Mouse (Mus musculus): ENCODE results near the gene Galnt7. TPM values are rescaled to one million over a fixed set of nuclear protein-coding genes. Genes with fewer than 3 reads are reported as not detected.
"Not testable (repeated sequence)": the region's sequence is repeated elsewhere in the genome, so short reads cannot be mapped to it uniquely, and the experiment has no call there.

Gene Galnt7
- total RNA-seq, 2 experiments from 2014 or later: 9.6 to 12.6 TPM

DNA sequence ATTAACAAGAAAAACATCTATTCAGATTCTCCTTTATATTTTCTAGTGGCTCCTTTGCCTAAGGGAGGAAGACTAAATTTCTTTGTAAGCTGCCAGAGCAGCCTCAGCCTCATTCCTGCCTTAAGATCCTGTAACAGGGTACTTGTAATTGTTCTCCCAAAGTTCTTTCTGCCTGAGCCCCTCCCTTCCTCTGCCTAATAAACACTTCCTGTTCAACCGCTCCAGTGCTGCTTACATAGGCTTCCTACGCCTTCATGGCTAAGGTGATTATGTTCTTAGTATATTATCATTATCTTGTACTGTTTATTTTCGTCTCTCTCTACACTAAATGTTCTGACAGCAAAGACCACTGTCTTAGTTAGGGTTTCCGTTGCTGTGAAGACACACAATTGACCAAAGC lies 144.2 kb downstream of the Galnt7 start:
- H3K4me3 ChIP-seq: no peak overlapping the region
- no peak for DNase-seq (ENCODE audit: extremely low spot score in 1 of 2, low spot score in 2 of 2)
- intact Hi-C loops (cut with DNase I): no loop called here
- no peak overlapping the region for H3K27ac ChIP-seq
- no peak for TF ChIP-seq CTCF (IDR thresholded peaks at IDR 0.05)

DNA sequence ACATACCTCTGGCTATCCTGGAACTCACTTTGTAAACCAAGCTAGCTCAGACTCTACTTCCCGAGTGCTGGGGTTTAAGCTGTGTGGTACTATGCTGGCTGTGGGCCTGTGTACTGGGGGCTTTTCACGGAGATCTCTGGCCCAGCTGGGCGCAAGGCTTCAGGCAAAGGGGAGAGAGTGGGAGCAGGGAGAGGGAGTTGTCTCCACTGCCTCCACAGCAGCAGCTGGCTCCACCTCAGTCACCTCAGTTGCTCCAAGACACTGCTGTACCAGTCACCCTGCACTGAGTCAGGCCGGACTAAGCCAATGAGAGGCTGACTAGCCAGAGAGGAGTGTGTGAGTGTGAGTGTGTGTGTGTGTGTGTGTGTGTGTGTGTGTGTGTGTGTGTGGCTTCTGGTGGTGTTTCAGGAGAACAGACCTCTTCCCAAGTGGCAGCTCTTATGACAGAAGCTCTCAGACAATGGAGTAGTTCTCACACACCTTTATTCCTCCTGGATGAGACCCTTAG lies 145.2 kb downstream of the Galnt7 start:
- intact Hi-C loops (cut with DNase I): no loop called here
- no peak for TF ChIP-seq CTCF (IDR thresholded peaks at IDR 0.05)
- no peak overlapping the region for H3K4me3 ChIP-seq
- no peak for DNase-seq (ENCODE audit: extremely low spot score in 1 of 2, low spot score in 2 of 2)
- H3K27ac ChIP-seq: no peak overlapping the region

DNA sequence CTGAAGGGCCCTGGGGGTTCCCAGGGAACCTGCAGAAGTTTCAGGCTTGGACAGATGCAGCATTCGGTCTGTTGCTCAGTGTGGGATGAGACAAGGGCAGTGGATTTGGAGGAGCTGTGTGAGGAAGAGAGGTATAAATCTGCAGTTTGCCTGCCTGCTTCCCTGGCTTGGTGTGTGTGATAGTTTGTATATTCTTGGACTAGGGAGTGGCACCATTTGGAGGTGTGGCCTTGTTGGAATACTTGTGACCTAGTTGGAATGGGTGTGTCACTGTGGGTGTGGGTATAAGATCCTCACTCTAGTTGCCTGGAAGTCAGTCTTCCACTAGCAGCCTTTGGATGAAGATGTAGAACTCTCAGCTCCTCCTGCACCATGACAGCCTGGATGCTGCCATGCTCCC lies 147.3 kb downstream of the Galnt7 start:
- DNase-seq (ENCODE audit: extremely low spot score in 1 of 2, low spot score in 2 of 2); H3K4me3 ChIP-seq; intact Hi-C loops (cut with DNase I); H3K27ac ChIP-seq: not testable (repeated sequence)

DNA sequence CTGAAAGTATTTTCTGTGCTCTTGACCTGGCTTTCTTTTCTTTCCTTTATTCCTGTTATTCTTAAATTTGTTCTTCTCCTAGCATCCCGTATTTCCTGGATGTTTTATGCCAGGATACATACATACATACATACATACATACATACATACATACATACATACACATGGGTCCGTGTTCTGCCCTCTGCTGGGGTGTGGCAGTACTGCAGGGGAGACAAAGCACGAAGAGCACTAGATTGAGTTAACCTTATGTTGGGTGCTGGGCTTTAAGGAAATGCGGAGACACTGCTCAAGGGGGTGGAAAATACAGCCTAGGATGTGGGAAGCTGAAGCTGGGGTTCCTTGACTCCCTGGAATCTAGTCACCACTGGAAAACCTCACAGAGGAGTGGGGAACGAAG lies 149.2 kb downstream of the Galnt7 start:
- Histone ChIP-seq H3K27ac (no peak overlapping the region), H3K4me3 (no peak overlapping the region)
- peak; percentile 46 to 65 for DNase-seq (ENCODE audit: extremely low spot score in 1 of 2, low spot score in 2 of 2)
- intact Hi-C loops (cut with DNase I): loop anchor here (1.0 kb wide), 1 partner anchor 74 kb away; no protein-coding TSS in a partner anchor
- peak; percentile 77 for TF ChIP-seq CTCF (IDR thresholded peaks at IDR 0.05)

DNA sequence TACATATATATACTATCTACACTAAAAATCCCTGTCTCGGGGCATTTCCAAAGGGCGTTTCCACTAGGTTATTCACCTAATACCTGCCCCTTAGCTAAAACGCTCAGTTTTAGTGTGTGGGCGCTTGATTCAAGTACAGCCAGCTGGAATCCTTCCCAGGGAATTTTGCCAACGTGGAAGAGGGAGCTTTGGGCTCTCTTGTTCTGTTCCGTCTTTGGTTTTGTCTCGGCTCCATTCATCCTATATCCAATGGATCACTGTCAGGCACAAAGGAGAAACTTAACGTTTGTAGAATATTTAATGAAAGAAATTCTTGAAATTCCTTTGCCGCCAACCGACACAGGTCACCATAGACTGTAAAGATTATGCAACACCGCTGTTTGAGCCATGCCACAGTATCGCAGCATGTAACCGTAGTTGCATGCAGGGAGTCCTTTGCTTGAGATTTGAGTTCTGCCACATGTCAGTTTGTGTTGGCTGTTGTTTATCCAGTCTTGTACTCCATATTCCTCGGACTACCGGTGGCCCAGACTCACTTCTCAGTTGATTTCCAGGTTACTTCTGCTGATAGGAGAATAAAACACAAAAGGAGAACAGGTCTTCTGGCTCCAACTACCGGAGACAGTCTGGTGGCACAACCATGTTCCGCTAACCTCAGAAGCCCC lies 153.9 kb downstream of the Galnt7 start:
- H3K4me3 ChIP-seq: peak overlapping the region; percentile 39
- intact Hi-C loops (cut with DNase I): no loop called here
- H3K27ac ChIP-seq: no peak overlapping the region
- no peak for TF ChIP-seq CTCF (IDR thresholded peaks at IDR 0.05)
- peak in 1 of 2 experiments; percentile 28 for DNase-seq (ENCODE audit: extremely low spot score in 1 of 2, low spot score in 2 of 2)

DNA sequence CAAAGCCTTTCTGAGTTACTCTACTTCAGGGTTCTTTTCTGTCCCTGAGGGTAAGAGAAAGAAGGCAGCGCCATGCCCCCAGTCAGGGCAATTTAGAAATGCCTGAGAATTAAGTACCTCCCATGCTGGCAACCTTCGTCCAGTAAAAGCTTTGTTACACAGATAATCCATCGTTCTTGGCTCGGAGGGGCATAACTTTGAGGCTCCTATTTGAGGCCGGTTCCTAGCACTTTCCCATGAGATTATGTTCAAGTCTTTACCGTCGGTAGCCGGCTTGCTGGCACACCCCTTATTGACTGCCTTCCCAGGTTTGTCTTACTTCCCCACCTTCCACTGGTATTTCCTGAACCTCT lies 154.4 kb downstream of the Galnt7 start:
- peak overlapping the region; percentile 39 for H3K4me3 ChIP-seq

DNA sequence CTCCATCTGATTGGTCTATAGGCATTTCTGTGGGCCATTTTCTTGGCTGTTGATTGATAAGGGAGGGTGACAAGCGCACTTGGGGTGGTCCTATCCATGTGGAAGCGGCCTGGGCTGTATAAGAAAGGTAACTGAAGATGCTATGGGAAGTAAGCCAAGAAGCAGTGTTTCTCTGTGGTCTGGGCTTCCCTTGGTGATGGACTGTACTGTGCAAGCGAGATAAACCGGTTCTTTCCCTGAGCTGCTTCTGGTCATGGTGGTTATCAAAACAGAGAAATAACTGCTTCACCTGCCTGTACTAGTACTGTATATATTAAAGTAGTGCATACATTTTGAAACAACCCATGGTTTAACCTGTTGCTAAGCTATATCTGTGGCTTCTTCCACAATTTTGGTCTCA lies 161.0 kb downstream of the Galnt7 start:
- intact Hi-C loops (cut with DNase I): no loop called here
- no peak for DNase-seq (ENCODE audit: extremely low spot score in 1 of 2, low spot score in 2 of 2)
- no peak for TF ChIP-seq CTCF (IDR thresholded peaks at IDR 0.05)
- Histone ChIP-seq H3K4me3 (no peak overlapping the region), H3K27ac (no peak overlapping the region)

More for the DNA sequence above, 154.4 kb downstream of the Galnt7 start:
- H3K27ac ChIP-seq: no peak overlapping the region
- TF ChIP-seq CTCF (IDR thresholded peaks at IDR 0.05): no peak
- no peak for DNase-seq (ENCODE audit: extremely low spot score in 1 of 2, low spot score in 2 of 2)
- intact Hi-C loops (cut with DNase I): no loop called here

DNA sequence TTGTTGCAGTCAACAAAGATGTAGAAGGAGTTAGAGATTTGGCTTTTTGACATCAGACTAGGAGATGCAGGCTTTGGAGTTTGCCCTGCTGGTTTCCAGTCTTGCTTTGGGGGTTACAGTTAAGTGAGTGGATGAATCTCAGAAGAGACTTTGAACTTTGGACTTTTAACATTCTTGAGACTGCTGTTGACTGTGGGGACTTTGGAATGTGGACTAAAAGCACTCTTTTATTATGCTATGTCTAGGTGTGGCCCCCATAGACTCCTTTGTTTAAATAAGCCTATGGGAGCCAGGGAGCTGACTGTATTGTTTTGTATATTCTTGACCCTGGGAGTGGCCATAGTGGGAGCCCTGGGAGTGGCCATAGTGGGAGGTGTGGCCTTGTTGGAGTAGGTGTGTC lies 162.9 kb downstream of the Galnt7 start:
- no peak for DNase-seq (ENCODE audit: extremely low spot score in 1 of 2, low spot score in 2 of 2)
- H3K4me3 ChIP-seq: no peak overlapping the region
- no peak overlapping the region for H3K27ac ChIP-seq
- TF ChIP-seq CTCF (IDR thresholded peaks at IDR 0.05): no peak
- intact Hi-C loops (cut with DNase I): no loop called here

DNA sequence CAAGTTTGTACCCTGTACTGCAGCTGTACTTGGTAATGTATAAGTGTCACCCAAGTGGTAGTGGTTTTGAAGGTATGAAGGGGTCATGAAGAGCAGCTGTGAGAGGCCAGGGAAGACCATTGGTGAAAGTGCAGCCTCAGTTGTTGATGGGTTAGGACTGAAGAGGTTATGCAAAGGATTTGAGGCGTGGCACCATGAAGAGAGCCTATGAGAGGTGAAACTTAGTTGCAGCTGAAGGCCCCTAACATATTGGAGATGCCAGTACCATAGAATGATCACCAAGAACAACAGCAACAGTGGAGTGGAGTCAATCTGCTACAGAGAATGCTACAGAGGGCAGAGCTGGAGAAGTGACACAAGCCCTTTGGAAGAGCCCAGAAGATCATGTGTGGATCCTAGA lies 163.5 kb downstream of the Galnt7 start:
- no peak for DNase-seq (ENCODE audit: extremely low spot score in 1 of 2, low spot score in 2 of 2)
- TF ChIP-seq CTCF (IDR thresholded peaks at IDR 0.05): no peak
- Histone ChIP-seq H3K27ac (no peak overlapping the region), H3K4me3 (no peak overlapping the region)
- intact Hi-C loops (cut with DNase I): no loop called here

DNA sequence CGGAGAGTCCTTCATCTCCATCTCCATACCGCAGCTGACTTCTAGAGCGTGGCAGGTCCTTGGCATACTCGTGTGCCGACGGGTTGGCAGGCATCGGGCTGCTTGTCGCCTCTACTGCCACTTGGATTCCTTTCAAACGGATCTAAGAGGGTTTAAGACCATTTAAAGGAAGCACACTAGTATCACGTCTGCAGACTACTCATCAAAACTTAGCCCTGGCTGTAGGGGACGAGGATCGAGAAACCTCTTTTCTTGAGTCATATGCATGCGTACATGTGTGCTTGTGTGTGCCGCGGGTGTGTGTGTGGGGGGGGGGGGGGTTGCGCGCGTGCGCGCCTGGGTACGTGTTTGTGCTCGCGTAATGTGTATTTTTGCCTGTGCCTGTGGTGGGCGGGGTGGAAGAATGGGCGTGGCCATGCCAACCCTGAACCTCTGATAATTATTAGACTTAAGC lies 164.5 kb downstream of the Galnt7 start:
- DNase-seq (ENCODE audit: extremely low spot score in 1 of 2, low spot score in 2 of 2): peak; percentile 27 to 29
- intact Hi-C loops (cut with DNase I): no loop called here
- TF ChIP-seq CTCF (IDR thresholded peaks at IDR 0.05): no peak
- Histone ChIP-seq H3K4me3 (peak overlapping the region; percentile 98), H3K27ac (peak overlapping the region; percentile 71; the same call in 1 of the 2 replicates)

DNA sequence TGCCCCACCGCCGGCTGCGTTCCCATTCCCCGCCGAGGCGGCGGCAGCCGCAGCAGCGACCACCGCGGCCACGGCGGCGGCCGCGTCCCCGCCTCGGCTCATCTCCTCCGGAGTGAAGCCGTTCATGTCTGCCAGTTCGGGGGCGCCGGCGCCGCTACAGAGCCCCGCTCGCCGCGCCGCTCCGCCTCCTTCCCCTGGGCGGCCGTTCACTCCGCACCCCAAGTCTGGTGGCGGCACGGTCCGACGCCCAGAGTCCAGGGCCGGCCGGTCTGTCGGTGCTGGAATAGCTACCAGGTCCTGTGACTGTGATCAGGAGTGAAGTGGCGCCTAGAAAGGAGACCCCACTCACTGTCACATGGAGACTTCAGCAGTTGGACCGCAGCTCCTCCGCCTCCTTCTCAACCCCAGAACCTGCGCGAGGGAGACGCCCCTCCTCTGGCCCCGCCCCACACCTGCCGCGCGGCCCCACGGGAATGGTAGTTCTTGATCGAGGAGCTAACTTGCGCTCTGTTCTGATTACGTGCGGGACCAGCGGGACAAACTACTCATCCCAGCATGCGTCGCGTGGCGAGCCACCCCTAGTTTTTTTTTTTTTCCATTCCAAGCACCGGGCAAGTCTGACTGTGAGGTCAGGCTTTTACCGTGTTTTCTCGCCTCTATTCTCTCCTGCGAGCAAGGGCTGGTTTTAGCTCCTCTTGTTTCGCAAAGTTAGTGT lies 165.2 kb downstream of the Galnt7 start, which contains the start of gene Sap30:
Sap30 (minus strand) TSS at position 420 of the 715 bp plus-strand sequence.
- TF ChIP-seq CTCF (IDR thresholded peaks at IDR 0.05): no peak
- intact Hi-C loops (cut with DNase I): loop anchor here (1.0 to 2.0 kb wide), 3 partner anchors 24 to 57 kb away; partner anchors contain the start of gene Hmgb2
- Histone ChIP-seq H3K27ac (peak within 1 kb of the TSS; percentile 85), H3K4me3 (peak within 1 kb of the TSS; percentile 98)
- peak; percentile 96 to 97 for DNase-seq (ENCODE audit: extremely low spot score in 1 of 2, low spot score in 2 of 2)

Measured in left cerebral cortex, adult 2 months (tissue).